Mouse (Mus musculus) frontal cortex, adult (tissue): ENCODE measurements around the gene Pnkp.
"Not testable (repeated sequence)": the region's sequence is repeated elsewhere in the genome, so short reads cannot be mapped to it uniquely, and the experiment has no call there.

ENCODE experiments used
- ATAC-seq: cut with Nextera tagmentation; 2 replicates; pipeline ENCODE4 v1.9.2; 2017; ENCODE audit warnings: mild to moderate bottlenecking, moderate library complexity, mixed read lengths; ENCODE audit not compliant: low TSS enrichment

Gene Pnkp

GRCm38 (mm10) chr7:44869697-44870528 lies 13.0 kb downstream of the Pnkp start, which contains the start of gene Ptov1:
Ptov1 (minus strand) TSS chr7:44869788.
- ATAC-seq: peak; percentile 90

- no peak for ATAC-seq
These were observed 13.7 kb downstream of the Pnkp start for GRCm38 (mm10) chr7:44870614-44871013.

- no peak for ATAC-seq
These were observed 14.2 kb downstream of the Pnkp start for GRCm38 (mm10) chr7:44871181-44871580.

GRCm38 (mm10) chr7:44871774-44872173 lies 14.8 kb downstream of the Pnkp start:
- not testable (repeated sequence) for ATAC-seq

- no peak for ATAC-seq
These were observed 20.9 kb downstream of the Pnkp start for GRCm38 (mm10) chr7:44877833-44878232.

GRCm38 (mm10) chr7:44883036-44883435 lies 26.1 kb downstream of the Pnkp start:
- ATAC-seq: no peak

- ATAC-seq: no peak
These were observed 27.7 kb downstream of the Pnkp start for GRCm38 (mm10) chr7:44884637-44885036.

GRCm38 (mm10) chr7:44886964-44887363 lies 30.0 kb downstream of the Pnkp start:
- ATAC-seq: no peak

- ATAC-seq: no peak
These were observed 31.5 kb downstream of the Pnkp start for GRCm38 (mm10) chr7:44888256-44889105.

GRCm38 (mm10) chr7:44890180-44890579 lies 33.2 kb downstream of the Pnkp start:
- ATAC-seq: no peak

- no peak for ATAC-seq
These were observed 33.8 kb downstream of the Pnkp start for GRCm38 (mm10) chr7:44890737-44891136.

- no peak for ATAC-seq
These were observed 34.7 kb downstream of the Pnkp start for GRCm38 (mm10) chr7:44891611-44892010.

- peak; percentile 60 for ATAC-seq
These were observed 35.5 kb downstream of the Pnkp start, which contains the start of gene Med25 for GRCm38 (mm10) chr7:44892276-44892921. Med25 (minus strand) TSS chr7:44892712.

GRCm38 (mm10) chr7:44893197-44893596 lies 36.3 kb downstream of the Pnkp start:
- no peak for ATAC-seq

- no peak for ATAC-seq
These were observed 37.2 kb downstream of the Pnkp start for GRCm38 (mm10) chr7:44894175-44894574.

- no peak for ATAC-seq
These were observed 38.3 kb downstream of the Pnkp start for GRCm38 (mm10) chr7:44895206-44895592.

GRCm38 (mm10) chr7:44895593-44896434 lies 38.9 kb downstream of the Pnkp start, which contains the start of gene Fuz:
Fuz (plus strand) TSS chr7:44896079.
- peak; percentile 59 for ATAC-seq

- ATAC-seq: no peak
These were observed 39.6 kb downstream of the Pnkp start for GRCm38 (mm10) chr7:44896499-44896898.

- ATAC-seq: no peak
These were observed 41.7 kb downstream of the Pnkp start for GRCm38 (mm10) chr7:44898607-44899006.

GRCm38 (mm10) chr7:44900632-44901031 lies 43.7 kb downstream of the Pnkp start:
- ATAC-seq: no peak

GRCm38 (mm10) chr7:44901230-44901722 lies 44.3 kb downstream of the Pnkp start:
- no peak for ATAC-seq
